In genomic region chr8:9470114-9470513, GRCm38 (mm10) we compare ENCODE assay signal across 16 mouse cellular contexts.
"Had no signal": no experiment of that assay in that cellular context is flagged by ENCODE, and none has a peak within 500 bp of the region (broad histone marks: within the 10 kb centered on the region; RNA-seq: fewer than 3 reads in every experiment).

No protein-coding gene starts in this region.

- H3K27ac ChIP-seq: midbrain, embryonic 10.5 days; midbrain, embryonic 12.5 days; neural tube, embryonic 13.5 days; stomach, embryonic 15.5 days; stomach, postnatal 0 days had no signal

- H3K4me1 ChIP-seq: midbrain, embryonic 10.5 days; midbrain, embryonic 12.5 days; neural tube, embryonic 13.5 days; stomach, embryonic 15.5 days had no signal

- H3K9me3 ChIP-seq: midbrain, embryonic 10.5 days; midbrain, embryonic 12.5 days; neural tube, embryonic 13.5 days; stomach, embryonic 15.5 days had no signal

- DNase-seq: lung, adult 18-20 months; lung, embryonic 14.5 days; lung, postnatal 10 days; lung, postnatal 4 days; midbrain, embryonic 14.5 days; right cerebral cortex, postnatal 14 days; thymus, adult 2 months; thymus, postnatal 25 days; thymus, postnatal 4 days had no signal

- H3K4me2 ChIP-seq: lung, embryonic 14.5 days; midbrain, embryonic 12.5 days; neural tube, embryonic 13.5 days; stomach, embryonic 15.5 days had no signal

- H3K9ac ChIP-seq: lung, embryonic 14.5 days; midbrain, embryonic 12.5 days; neural tube, embryonic 13.5 days; stomach, embryonic 15.5 days had no signal

- H3K27me3 ChIP-seq: midbrain, embryonic 12.5 days; neural tube, embryonic 13.5 days; stomach, embryonic 15.5 days had no signal

- H3K4me3 ChIP-seq: midbrain, embryonic 10.5 days; midbrain, embryonic 12.5 days; myocyte; neural tube, embryonic 13.5 days; stomach, embryonic 15.5 days had no signal

- H3K36me3 ChIP-seq: midbrain, embryonic 10.5 days; midbrain, embryonic 12.5 days; neural tube, embryonic 13.5 days; stomach, embryonic 15.5 days had no signal

- ATAC-seq: midbrain, embryonic 16.5 days had no signal
